Mouse (Mus musculus) E14TG2a.4 (cell line): ENCODE measurements at regions not wholly inside any gene's neighbourhood (a gene's known extent, or its start where the extent isn't known, plus 50 kb on each side); places are given as distances from the start of the nearest gene placed in this dataset.

Experiments
- H3K27me3 ChIP-seq: 2 replicates; pipeline ENCODE4 v1.6.1; 2014; ENCODE audit warnings: low read length, control low read depth; ENCODE audit not compliant: insufficient read depth
- H3K36me3 ChIP-seq: 2 replicates; pipeline ENCODE4 v1.6.1; 2014; ENCODE audit warnings: low read length, control low read depth; ENCODE audit not compliant: insufficient read depth
- H3K4me1 ChIP-seq: replicated peaks from 2 replicates; pipeline ENCODE4 v1.6.1; 2014; ENCODE audit warnings: low read depth, low read length, control low read depth
- H3K4me3 ChIP-seq: replicated peaks from 2 replicates; pipeline ENCODE4 v1.5.1; 2014; ENCODE audit warnings: mild to moderate bottlenecking, low read length
- H3K9me3 ChIP-seq: 2 replicates; pipeline ENCODE4 v1.6.1; 2014; ENCODE audit warnings: low read length, control low read depth
- CTCF ChIP-seq: conservative IDR thresholded peaks from 2 replicates; pipeline ENCODE4 v1.5.1; 2014; ENCODE audit warnings: low read length
- NANOG ChIP-seq: IDR thresholded peaks from 2 replicates; pipeline ENCODE4 v1.6.1; 2014; ENCODE audit warnings: borderline replicate concordance, low read length, mixed read lengths
- POU5F1 ChIP-seq: IDR thresholded peaks from 2 replicates; pipeline ENCODE4 v1.6.1; 2014; ENCODE audit warnings: low read length, borderline replicate concordance

- no peak for TF ChIP-seq CTCF
- TF ChIP-seq NANOG = no peak
- no peak for TF ChIP-seq POU5F1
- Histone ChIP-seq H3K27me3 (no peaks in the 10 kb centered on the region), H3K4me1 (no peaks in the 10 kb centered on the region), H3K9me3 (peaks cover 32% of the 10 kb centered on the region), H3K4me3 (no peak overlapping the region), H3K36me3 (no peaks in the 10 kb centered on the region)
These were observed 57.0 kb upstream of the Gnaq start for GRCm38 (mm10) chr19:16075512-16076086.

GRCm38 (mm10) chr19:16075026-16075425, 57.6 kb upstream of the Gnaq start:
- Histone ChIP-seq H3K36me3 (no peaks in the 10 kb centered on the region), H3K9me3 (peaks cover 27% of the 10 kb centered on the region), H3K4me1 (no peaks in the 10 kb centered on the region), H3K27me3 (no peaks in the 10 kb centered on the region), H3K4me3 (no peak overlapping the region)
- TF ChIP-seq NANOG (no peak), CTCF (no peak), POU5F1 (no peak)

- TF ChIP-seq CTCF (no peak), POU5F1 (no peak), NANOG (no peak)
- peaks cover 17% of the 10 kb centered on the region for H3K27me3 ChIP-seq
- no peaks in the 10 kb centered on the region for H3K9me3 ChIP-seq
- H3K4me1 ChIP-seq = peaks cover 4% of the 10 kb centered on the region
- H3K36me3 ChIP-seq = no peaks in the 10 kb centered on the region
- H3K4me3 ChIP-seq = no peak overlapping the region
These were observed 65.3 kb upstream of the Gnaq start for GRCm38 (mm10) chr19:16067314-16067713.

- no peaks in the 10 kb centered on the region for H3K36me3 ChIP-seq
- peaks cover 11% of the 10 kb centered on the region for H3K4me1 ChIP-seq
- TF ChIP-seq POU5F1 (no peak), NANOG (no peak), CTCF (no peak)
- peaks cover 25% of the 10 kb centered on the region for H3K27me3 ChIP-seq
- H3K4me3 ChIP-seq = no peak overlapping the region
- H3K9me3 ChIP-seq = no peaks in the 10 kb centered on the region
These were observed 67.7 kb upstream of the Gnaq start for GRCm38 (mm10) chr19:16064911-16065310.

GRCm38 (mm10) chr19:16063916-16064580, 68.6 kb upstream of the Gnaq start:
- Histone ChIP-seq H3K36me3 (no peaks in the 10 kb centered on the region), H3K4me1 (peaks cover 11% of the 10 kb centered on the region), H3K9me3 (no peaks in the 10 kb centered on the region), H3K4me3 (no peak overlapping the region), H3K27me3 (peaks cover 25% of the 10 kb centered on the region)
- TF ChIP-seq CTCF (peak; percentile 99), NANOG (no peak), POU5F1 (no peak)

GRCm38 (mm10) chr19:16063533-16063915, 69.1 kb upstream of the Gnaq start:
- peaks cover 11% of the 10 kb centered on the region for H3K4me1 ChIP-seq
- H3K36me3 ChIP-seq = no peaks in the 10 kb centered on the region
- H3K4me3 ChIP-seq = no peak overlapping the region
- peaks cover 25% of the 10 kb centered on the region for H3K27me3 ChIP-seq
- no peaks in the 10 kb centered on the region for H3K9me3 ChIP-seq
- no peak for TF ChIP-seq NANOG
- no peak for TF ChIP-seq POU5F1
- TF ChIP-seq CTCF = no peak

- H3K27me3 ChIP-seq = peaks cover 25% of the 10 kb centered on the region
- no peaks in the 10 kb centered on the region for H3K9me3 ChIP-seq
- TF ChIP-seq POU5F1 (no peak), CTCF (no peak), NANOG (no peak)
- no peak overlapping the region for H3K4me3 ChIP-seq
- H3K36me3 ChIP-seq = no peaks in the 10 kb centered on the region
- H3K4me1 ChIP-seq = peaks cover 11% of the 10 kb centered on the region
These were observed 70.8 kb upstream of the Gnaq start for GRCm38 (mm10) chr19:16061821-16062220.

- Histone ChIP-seq H3K4me1 (peaks cover 7% of the 10 kb centered on the region), H3K9me3 (no peaks in the 10 kb centered on the region), H3K4me3 (no peak overlapping the region), H3K36me3 (no peaks in the 10 kb centered on the region), H3K27me3 (peaks cover 16% of the 10 kb centered on the region)
- TF ChIP-seq POU5F1 = no peak
- no peak for TF ChIP-seq CTCF
- no peak for TF ChIP-seq NANOG
These were observed 73.6 kb upstream of the Gnaq start for GRCm38 (mm10) chr19:16059026-16059425.
